8 mouse cellular contexts compared by ENCODE assay signal in the genomic region with DNA sequence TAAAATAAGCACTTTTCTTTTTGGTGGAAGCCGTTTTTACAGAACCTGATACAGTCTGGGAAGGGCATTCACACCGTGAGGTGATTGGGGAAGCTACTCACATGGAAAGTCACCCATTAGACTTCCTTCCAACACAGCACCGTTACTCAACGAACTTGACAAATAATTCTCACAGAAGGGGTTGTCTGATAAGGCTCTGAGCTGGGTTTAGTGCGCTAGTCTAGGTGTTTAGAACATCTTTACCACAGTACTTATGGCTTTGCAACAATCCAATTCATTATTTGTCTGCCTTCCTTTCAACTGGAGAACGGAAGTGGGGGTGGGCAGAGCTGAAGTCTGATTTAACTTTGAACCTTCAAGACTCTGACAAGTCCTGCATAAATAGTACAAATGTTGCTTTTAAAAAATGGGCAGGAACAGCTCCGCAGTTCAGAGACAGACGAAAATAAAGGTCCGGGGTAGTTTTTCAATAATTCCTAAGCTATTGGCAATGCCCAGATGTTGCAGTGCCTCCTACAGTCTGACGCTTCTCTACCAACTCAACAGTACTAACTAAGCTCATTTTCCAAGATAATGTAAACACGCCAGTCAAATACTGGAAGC. TPM values are rescaled to one million over a fixed set of nuclear protein-coding genes. Genes with fewer than 3 reads are reported as not detected.
DNase-seq lines count a peak whose midpoint lies in the region; ATAC-seq lines count a peak whose summit lies in the region.

No protein-coding gene starts in this region.

- peaks cover 20% of the 10 kb centered on the region for H3K4me1 ChIP-seq in lung, embryonic 15.5 days
- peaks cover 19% of the 10 kb centered on the region for H3K4me1 ChIP-seq in embryonic facial prominence, embryonic 10.5 days
- H3K4me1 ChIP-seq in hindbrain, embryonic 13.5 days (replicated peaks): peaks cover 10% of the 10 kb centered on the region
- peaks cover 16% of the 10 kb centered on the region for H3K4me1 ChIP-seq in liver, embryonic 15.5 days (replicated peaks)

- H3K27me3 ChIP-seq in lung, embryonic 15.5 days: no peaks in the 10 kb centered on the region
- H3K27me3 ChIP-seq in embryonic facial prominence, embryonic 10.5 days (replicated peaks; ENCODE audit: low read depth, poor library complexity, severe bottlenecking): no peaks in the 10 kb centered on the region
- no peaks in the 10 kb centered on the region for H3K27me3 ChIP-seq in hindbrain, embryonic 13.5 days
- no peaks in the 10 kb centered on the region for H3K27me3 ChIP-seq in liver, embryonic 15.5 days

- H3K36me3 ChIP-seq in lung, embryonic 15.5 days: no peaks in the 10 kb centered on the region
- H3K36me3 ChIP-seq in embryonic facial prominence, embryonic 10.5 days (replicated peaks): peaks cover 5% of the 10 kb centered on the region
- H3K36me3 ChIP-seq in hindbrain, embryonic 13.5 days: no peaks in the 10 kb centered on the region; the same call in 1 of the 2 replicates
- H3K36me3 ChIP-seq in liver, embryonic 15.5 days (replicated peaks): peaks cover 4% of the 10 kb centered on the region; the same call in 1 of the 2 replicates

- H3K9ac ChIP-seq in lung, embryonic 15.5 days: peak overlapping the region; percentile 69
- H3K9ac ChIP-seq in hindbrain, embryonic 13.5 days: peak overlapping the region; percentile 81
- peak overlapping the region; percentile 59 for H3K9ac ChIP-seq in liver, embryonic 15.5 days

- DNase-seq in lung, postnatal 4 days: no peak
- no peak for DNase-seq in embryonic facial prominence, embryonic 10.5 days (ENCODE audit: low spot score)
- peak; percentile 20 to 27 for DNase-seq in spleen, postnatal 36 days (ENCODE audit: low spot score in 2 of 2)
- no peak for DNase-seq in MN1 (ENCODE audit: low spot score)

- WGBS in lung, embryonic 15.5 days: 3% methylated on average over 11 of the region's 11 CpGs
- WGBS in embryonic facial prominence, embryonic 10.5 days: 42% methylated on average over 11 of the region's 11 CpGs
- WGBS in hindbrain, embryonic 13.5 days: 45% methylated on average over 11 of the region's 11 CpGs
- WGBS in liver, embryonic 15.5 days (ENCODE audit: insufficient replicate concordance): under 1% methylated on average over 11 of the region's 11 CpGs

- peak; percentile 5; the same call in 1 of the 2 replicates for ATAC-seq in lung, embryonic 15.5 days (ENCODE audit: borderline replicate concordance, extremely low read depth, low FRiP score, low TSS enrichment)
- no peak; the same call in 1 of the 2 replicates for ATAC-seq in hindbrain, embryonic 13.5 days (ENCODE audit: low FRiP score)
- peak; percentile 32 for ATAC-seq in liver, embryonic 15.5 days (ENCODE audit: insufficient read depth)
- ATAC-seq in cerebellum, adult (ENCODE audit: insufficient number of reproducible peaks, low FRiP score, low TSS enrichment): no peak

- no peaks in the 10 kb centered on the region for H3K9me3 ChIP-seq in lung, embryonic 15.5 days
- H3K9me3 ChIP-seq in embryonic facial prominence, embryonic 10.5 days: no peaks in the 10 kb centered on the region
- no peaks in the 10 kb centered on the region for H3K9me3 ChIP-seq in hindbrain, embryonic 13.5 days
- no peaks in the 10 kb centered on the region for H3K9me3 ChIP-seq in liver, embryonic 15.5 days (replicated peaks)

- H3K27ac ChIP-seq in lung, embryonic 15.5 days: peak overlapping the region; percentile 72
- peak overlapping the region; percentile 87 for H3K27ac ChIP-seq in embryonic facial prominence, embryonic 10.5 days (replicated peaks)
- peak overlapping the region; percentile 74; the same call in 1 of the 2 replicates for H3K27ac ChIP-seq in hindbrain, embryonic 13.5 days
- H3K27ac ChIP-seq in liver, embryonic 15.5 days (replicated peaks): peak overlapping the region; percentile 60

- peak overlapping the region; percentile 80 for H3K4me3 ChIP-seq in lung, embryonic 15.5 days
- peak overlapping the region; percentile 82 for H3K4me3 ChIP-seq in embryonic facial prominence, embryonic 10.5 days
- H3K4me3 ChIP-seq in hindbrain, embryonic 13.5 days: peak overlapping the region; percentile 67
- peak overlapping the region; percentile 67 for H3K4me3 ChIP-seq in liver, embryonic 15.5 days (replicated peaks)

- peak overlapping the region; percentile 73 for H3K4me2 ChIP-seq in lung, embryonic 15.5 days
- peak overlapping the region; percentile 86 for H3K4me2 ChIP-seq in hindbrain, embryonic 13.5 days
- peak overlapping the region; percentile 91 for H3K4me2 ChIP-seq in liver, embryonic 15.5 days

RNA-seq across cellular contexts. Expression of a gene that starts 0.9 kb away (rescaled TPM):
- 47.9 and 48.5 TPM in 2 replicates for polyA plus RNA-seq in lung, embryonic 15.5 days (2015; fragmentation: Nextera tagmentation; extraction: Ambion mirVana)
- polyA plus RNA-seq in embryonic facial prominence, embryonic 10.5 days (2016; fragmentation: Nextera tagmentation; extraction: Ambion mirVana): 22.6 and 25.5 TPM in 2 replicates
- 23.4 and 24.4 TPM in 2 replicates for polyA plus RNA-seq in hindbrain, embryonic 13.5 days (2015; fragmentation: Nextera tagmentation; extraction: Ambion mirVana)
- 49.1 and 49.8 TPM in 2 replicates for polyA plus RNA-seq in liver, embryonic 15.5 days (2015; fragmentation: Nextera tagmentation; extraction: Ambion mirVana)

RNA-seq across cellular contexts. Expression of a gene that starts 24.1 kb away (rescaled TPM):
- 12.7 and 12.9 TPM in 2 replicates for polyA plus RNA-seq in lung, embryonic 15.5 days (2015; fragmentation: Nextera tagmentation; extraction: Ambion mirVana)
- polyA plus RNA-seq in embryonic facial prominence, embryonic 10.5 days (2016; fragmentation: Nextera tagmentation; extraction: Ambion mirVana): 7.0 and 8.0 TPM in 2 replicates
- polyA plus RNA-seq in hindbrain, embryonic 13.5 days (2015; fragmentation: Nextera tagmentation; extraction: Ambion mirVana): 2.7 and 3.8 TPM in 2 replicates
- 2.7 and 3.0 TPM in 2 replicates for polyA plus RNA-seq in liver, embryonic 15.5 days (2015; fragmentation: Nextera tagmentation; extraction: Ambion mirVana)

RNA-seq across cellular contexts. Expression of a gene that starts 51.5 kb away (rescaled TPM):
- polyA plus RNA-seq in lung, embryonic 15.5 days (2015; fragmentation: Nextera tagmentation; extraction: Ambion mirVana): 0.60 and 0.66 TPM in 2 replicates
- 0.25 and 0.72 TPM in 2 replicates for polyA plus RNA-seq in embryonic facial prominence, embryonic 10.5 days (2016; fragmentation: Nextera tagmentation; extraction: Ambion mirVana)
- 0.23 and 0.87 TPM in 2 replicates for polyA plus RNA-seq in hindbrain, embryonic 13.5 days (2015; fragmentation: Nextera tagmentation; extraction: Ambion mirVana)
- polyA plus RNA-seq in liver, embryonic 15.5 days (2015; fragmentation: Nextera tagmentation; extraction: Ambion mirVana): 0.18 TPM in 2 replicates

RNA-seq across cellular contexts. Expression of a gene that starts 56.9 kb away (rescaled TPM):
- polyA plus RNA-seq in lung, embryonic 15.5 days (2015; fragmentation: Nextera tagmentation; extraction: Ambion mirVana): 0.62 and 0.92 TPM in 2 replicates
- 0.14 and 0.46 TPM in 2 replicates for polyA plus RNA-seq in embryonic facial prominence, embryonic 10.5 days (2016; fragmentation: Nextera tagmentation; extraction: Ambion mirVana)
- polyA plus RNA-seq in hindbrain, embryonic 13.5 days (2015; fragmentation: Nextera tagmentation; extraction: Ambion mirVana): 0.78 and 0.88 TPM in 2 replicates
- polyA plus RNA-seq in liver, embryonic 15.5 days (2015; fragmentation: Nextera tagmentation; extraction: Ambion mirVana): 2.0 and 2.3 TPM in 2 replicates

Comparison
In these comparisons a context has a peak if more than half of its experiments do, and no peak if none do; other contexts are left out.
1. ATAC-seq: peak in lung, embryonic 15.5 days (single experiment) and liver, embryonic 15.5 days (single experiment); none in hindbrain, embryonic 13.5 days (single experiment) and cerebellum, adult (single experiment).
2. DNase-seq: peak in spleen, postnatal 36 days (2 of 2); none in lung, postnatal 4 days (0 of 2), embryonic facial prominence, embryonic 10.5 days (single experiment) and MN1 (single experiment).
3. Peak in every context shown above with its lines, with median percentiles within 50 percentile points of each other: H3K27ac ChIP-seq, H3K4me2 ChIP-seq, H3K4me3 ChIP-seq and H3K9ac ChIP-seq.